Mouse (Mus musculus): ENCODE measurements around the gene Cct8l1.

- TF ChIP-seq CTCF (IDR thresholded peaks at IDR 0.05; ENCODE audit: control insufficient read depth, insufficient read depth, insufficient replicate concordance, low read depth, low read length) (no peak), POLR2A (IDR thresholded peaks at IDR 0.05; ENCODE audit: control insufficient read depth, low read depth, low read length) (no peak)
Observed at GRCm38 (mm10) chr5:25536451-25536850, 20.6 kb downstream of the Cct8l1 start.
